Mouse (Mus musculus): Measurements from ENCODE around the gene Mrpl14. TPM values are rescaled to one million over a fixed set of nuclear protein-coding genes. Genes with fewer than 3 reads are reported as not detected.

Gene Mrpl14
- polyA plus RNA-seq, 1 experiment: 73.7 TPM

DNA sequence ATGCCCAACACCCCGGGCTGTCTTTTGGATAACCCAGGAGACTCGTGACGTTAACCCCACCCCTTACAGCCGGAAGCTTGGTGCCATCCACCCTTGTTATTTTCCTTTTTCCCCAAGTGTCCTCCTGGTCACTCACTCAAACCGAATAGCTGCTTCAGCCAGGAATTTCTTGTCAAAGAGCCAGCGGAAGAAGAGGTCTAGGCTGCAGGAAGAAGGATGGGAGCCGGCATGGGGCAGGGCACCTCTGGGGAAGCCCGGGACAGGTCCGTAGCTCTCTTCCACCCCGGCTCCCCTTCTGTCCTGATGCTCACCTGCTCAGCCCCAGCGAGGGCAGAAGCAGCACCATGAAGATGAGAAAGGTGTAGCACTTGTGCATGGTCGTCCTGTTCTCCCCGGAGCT, 21.5 kb upstream of the Mrpl14 start:
- no peaks in the 10 kb centered on the region for H3K27me3 ChIP-seq (ENCODE audit: control insufficient read depth)
- no peak overlapping the region for H3K4me3 ChIP-seq (replicated peaks)
- peaks cover 49% of the 10 kb centered on the region for H3K36me3 ChIP-seq (ENCODE audit: control insufficient read depth)
- peaks cover 15% of the 10 kb centered on the region for H3K4me1 ChIP-seq (ENCODE audit: control insufficient read depth)
- no peak for TF ChIP-seq GATA1 (IDR thresholded peaks at IDR 0.05; ENCODE audit: low read length)
- TF ChIP-seq TAL1 (IDR thresholded peaks at IDR 0.05; ENCODE audit: low read length): no peak
- no peaks in the 10 kb centered on the region for H3K9me3 ChIP-seq (ENCODE audit: control insufficient read depth, low read length)

DNA sequence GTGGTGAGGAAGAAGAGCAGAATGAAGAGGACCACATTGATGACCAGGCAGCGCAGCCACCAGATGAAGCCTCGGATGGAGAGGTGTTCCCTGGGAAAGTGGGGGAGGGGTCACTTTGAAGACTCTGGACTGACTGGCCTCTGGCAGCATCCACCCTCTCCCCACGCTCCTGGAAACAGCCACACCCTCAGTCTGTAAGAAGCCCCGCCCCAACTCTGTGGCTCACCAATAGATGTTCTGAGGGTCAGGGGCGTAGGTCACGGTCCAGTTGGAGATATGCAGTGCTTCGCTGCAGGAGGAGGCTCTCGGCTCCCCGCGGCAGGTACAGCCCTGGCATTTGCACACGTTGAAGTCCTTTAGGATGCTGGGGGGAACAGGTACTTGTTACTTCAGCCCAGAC, 20.0 kb upstream of the Mrpl14 start:
- Histone ChIP-seq H3K9me3 (ENCODE audit: control insufficient read depth, low read length) (no peaks in the 10 kb centered on the region), H3K36me3 (ENCODE audit: control insufficient read depth) (peaks cover 58% of the 10 kb centered on the region), H3K4me1 (ENCODE audit: control insufficient read depth) (peaks cover 12% of the 10 kb centered on the region), H3K4me3 (replicated peaks) (no peak overlapping the region), H3K27me3 (ENCODE audit: control insufficient read depth) (no peaks in the 10 kb centered on the region)
- TF ChIP-seq TAL1 (IDR thresholded peaks at IDR 0.05; ENCODE audit: low read length) (no peak), GATA1 (IDR thresholded peaks at IDR 0.05; ENCODE audit: low read length) (no peak)

DNA sequence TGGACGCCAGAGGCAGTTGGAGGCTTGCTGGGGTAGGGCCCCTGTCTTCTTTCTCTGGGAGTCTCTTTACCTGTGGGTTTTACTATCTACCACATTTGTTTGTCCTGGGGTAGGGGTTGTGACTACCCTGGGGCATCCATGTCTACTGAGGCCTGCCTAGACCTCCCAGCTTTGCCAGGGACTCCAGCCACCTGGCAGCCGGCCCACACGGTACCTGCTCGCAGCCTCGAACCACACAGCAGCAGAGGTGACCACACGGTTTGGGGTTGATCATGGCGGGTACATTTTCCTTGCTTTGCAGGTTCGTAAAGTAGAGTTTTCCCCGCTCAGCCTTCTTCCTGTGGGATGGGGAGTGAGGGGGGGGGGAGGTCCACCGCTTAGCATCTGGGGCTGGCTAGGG, 18.6 kb upstream of the Mrpl14 start:
- peaks cover 54% of the 10 kb centered on the region for H3K36me3 ChIP-seq (ENCODE audit: control insufficient read depth)
- no peaks in the 10 kb centered on the region for H3K9me3 ChIP-seq (ENCODE audit: control insufficient read depth, low read length)
- H3K4me1 ChIP-seq (ENCODE audit: control insufficient read depth): peaks cover 12% of the 10 kb centered on the region
- no peak for TF ChIP-seq TAL1 (IDR thresholded peaks at IDR 0.05; ENCODE audit: low read length)
- no peak for TF ChIP-seq GATA1 (IDR thresholded peaks at IDR 0.05; ENCODE audit: low read length)
- no peaks in the 10 kb centered on the region for H3K27me3 ChIP-seq (ENCODE audit: control insufficient read depth)
- H3K4me3 ChIP-seq (replicated peaks): no peak overlapping the region

DNA sequence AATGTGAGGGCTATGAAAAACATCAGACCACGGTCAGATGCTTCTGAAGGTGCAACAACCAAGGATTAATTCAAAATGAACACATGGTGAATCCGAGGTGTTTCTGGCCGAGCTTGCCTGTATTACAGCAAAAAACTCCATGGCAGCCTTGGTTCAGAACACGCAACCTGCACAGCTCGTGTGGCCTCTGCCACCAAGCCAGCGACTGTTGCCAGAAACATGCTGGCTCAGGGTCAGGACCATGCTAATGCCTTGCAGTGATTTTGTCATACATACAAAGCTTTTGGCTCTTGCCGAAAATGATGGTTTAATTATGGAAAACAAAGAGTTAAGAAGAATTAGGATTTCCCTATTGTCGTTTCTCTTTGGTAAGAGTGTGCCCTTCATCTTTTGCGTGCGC, 18.1 kb upstream of the Mrpl14 start:
- peaks cover 54% of the 10 kb centered on the region for H3K36me3 ChIP-seq (ENCODE audit: control insufficient read depth)
- no peak overlapping the region for H3K4me3 ChIP-seq (replicated peaks)
- H3K9me3 ChIP-seq (ENCODE audit: control insufficient read depth, low read length): no peaks in the 10 kb centered on the region
- H3K4me1 ChIP-seq (ENCODE audit: control insufficient read depth): peaks cover 9% of the 10 kb centered on the region
- H3K27me3 ChIP-seq (ENCODE audit: control insufficient read depth): no peaks in the 10 kb centered on the region
- TF ChIP-seq TAL1 (IDR thresholded peaks at IDR 0.05; ENCODE audit: low read length): no peak
- TF ChIP-seq GATA1 (IDR thresholded peaks at IDR 0.05; ENCODE audit: low read length): no peak

DNA sequence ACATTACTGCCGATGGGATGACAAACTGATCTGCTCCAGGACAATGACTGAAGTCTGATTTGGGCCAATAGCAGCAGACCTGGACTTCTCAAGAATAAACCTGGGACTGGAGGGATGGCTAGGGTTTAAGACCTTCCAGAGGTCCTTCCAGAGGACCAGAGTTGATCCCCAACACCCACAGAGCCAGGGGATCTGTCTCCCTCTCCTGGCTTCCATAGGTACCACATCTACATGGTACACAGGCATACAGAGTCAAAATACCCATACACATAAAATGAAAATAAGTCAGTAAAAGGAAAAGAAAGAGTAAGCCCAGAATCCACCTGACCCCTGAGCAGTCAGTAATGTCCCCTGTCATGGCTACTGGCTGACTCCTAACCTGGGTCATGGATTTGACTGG, 14.3 kb upstream of the Mrpl14 start:
- no peak overlapping the region for H3K4me3 ChIP-seq (replicated peaks)
- H3K4me1 ChIP-seq (ENCODE audit: control insufficient read depth): no peaks in the 10 kb centered on the region
- TF ChIP-seq TAL1 (IDR thresholded peaks at IDR 0.05; ENCODE audit: low read length): no peak
- TF ChIP-seq GATA1 (IDR thresholded peaks at IDR 0.05; ENCODE audit: low read length): no peak
- H3K9me3 ChIP-seq (ENCODE audit: control insufficient read depth, low read length): no peaks in the 10 kb centered on the region
- H3K27me3 ChIP-seq (ENCODE audit: control insufficient read depth): no peaks in the 10 kb centered on the region
- H3K36me3 ChIP-seq (ENCODE audit: control insufficient read depth): peaks cover 57% of the 10 kb centered on the region

DNA sequence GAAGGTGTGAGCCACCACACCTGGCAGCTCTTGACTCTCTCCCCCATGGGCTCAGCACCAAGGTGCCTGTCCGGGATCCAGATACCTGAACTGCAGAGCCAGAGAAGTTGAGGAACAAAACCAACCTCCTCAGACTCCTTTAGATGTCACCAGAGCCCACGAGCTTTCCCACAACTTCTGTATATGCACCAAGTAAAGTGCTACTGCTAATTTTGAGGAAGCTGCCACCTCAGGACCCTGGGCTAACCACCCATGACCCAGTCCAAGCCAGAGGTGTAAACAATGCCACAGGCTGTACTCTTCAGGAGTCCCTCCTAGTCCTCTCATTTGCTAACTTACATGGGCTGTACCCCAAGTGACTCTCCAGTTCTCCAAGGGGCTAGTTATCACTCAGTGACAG, 13.5 kb upstream of the Mrpl14 start:
- Histone ChIP-seq H3K9me3 (ENCODE audit: control insufficient read depth, low read length) (no peaks in the 10 kb centered on the region), H3K4me3 (replicated peaks) (no peak overlapping the region), H3K4me1 (ENCODE audit: control insufficient read depth) (no peaks in the 10 kb centered on the region), H3K36me3 (ENCODE audit: control insufficient read depth) (peaks cover 58% of the 10 kb centered on the region), H3K27me3 (ENCODE audit: control insufficient read depth) (no peaks in the 10 kb centered on the region)
- TF ChIP-seq TAL1 (IDR thresholded peaks at IDR 0.05; ENCODE audit: low read length) (no peak), GATA1 (IDR thresholded peaks at IDR 0.05; ENCODE audit: low read length) (no peak)

DNA sequence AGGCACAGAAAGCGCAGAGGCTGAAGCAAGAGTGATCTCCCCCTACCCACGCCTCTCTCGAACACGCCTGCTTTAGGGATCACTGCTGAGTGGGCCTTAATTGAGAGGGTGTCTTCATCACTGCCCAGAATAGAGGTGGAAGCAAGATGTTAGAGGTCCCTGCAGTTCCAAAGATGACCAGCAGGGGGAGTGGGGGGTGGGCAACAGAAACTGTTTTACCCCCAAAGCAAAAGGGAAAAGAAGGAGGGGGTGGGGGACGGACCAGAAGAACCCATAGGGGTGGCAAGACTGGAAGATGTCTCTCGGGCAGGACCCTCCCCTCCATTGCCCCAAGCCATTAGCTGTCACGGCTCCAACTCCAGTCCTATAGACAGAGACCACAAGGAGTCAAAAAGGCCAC, 8.0 kb upstream of the Mrpl14 start:
- no peaks in the 10 kb centered on the region for H3K27me3 ChIP-seq (ENCODE audit: control insufficient read depth)
- no peaks in the 10 kb centered on the region for H3K9me3 ChIP-seq (ENCODE audit: control insufficient read depth, low read length)
- peaks cover 22% of the 10 kb centered on the region for H3K4me1 ChIP-seq (ENCODE audit: control insufficient read depth)
- no peak for TF ChIP-seq TAL1 (IDR thresholded peaks at IDR 0.05; ENCODE audit: low read length)
- no peak for TF ChIP-seq GATA1 (IDR thresholded peaks at IDR 0.05; ENCODE audit: low read length)
- no peak overlapping the region for H3K4me3 ChIP-seq (replicated peaks)
- H3K36me3 ChIP-seq (ENCODE audit: control insufficient read depth): peaks cover 47% of the 10 kb centered on the region

DNA sequence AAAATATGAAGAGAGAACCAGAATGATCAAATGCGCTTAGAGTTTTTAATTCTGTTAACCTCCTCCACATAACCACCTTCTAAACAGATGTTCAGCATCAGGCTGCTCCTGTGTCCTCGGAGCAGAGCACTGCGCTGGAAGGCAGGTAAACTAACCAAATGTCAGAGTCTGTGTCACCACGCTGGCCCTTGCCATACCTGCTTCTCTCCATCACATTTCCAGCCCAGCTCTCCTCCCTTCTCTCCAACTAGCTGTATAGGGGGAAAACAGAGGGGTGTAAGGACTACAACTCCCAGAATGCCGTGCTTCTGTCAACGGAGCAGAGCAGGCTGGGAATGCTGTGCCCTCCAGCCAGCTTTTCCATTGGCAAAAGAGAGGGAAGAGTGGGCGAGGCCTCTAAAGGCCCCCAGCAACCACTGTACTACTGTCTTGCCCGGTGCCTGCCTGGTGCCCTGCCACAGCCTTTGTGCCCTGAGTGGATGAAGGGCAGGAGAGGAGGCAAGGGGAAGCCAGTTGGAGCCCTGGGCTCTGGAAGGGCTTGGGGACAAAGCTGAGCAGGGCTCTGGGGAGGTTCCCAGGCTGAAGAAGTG, 5.6 kb upstream of the Mrpl14 start:
- no peak overlapping the region for H3K4me3 ChIP-seq (replicated peaks)
- peaks cover 30% of the 10 kb centered on the region for H3K36me3 ChIP-seq (ENCODE audit: control insufficient read depth)
- peaks cover 7% of the 10 kb centered on the region for H3K27me3 ChIP-seq (ENCODE audit: control insufficient read depth)
- H3K4me1 ChIP-seq (ENCODE audit: control insufficient read depth): peaks cover 38% of the 10 kb centered on the region
- TF ChIP-seq GATA1 (IDR thresholded peaks at IDR 0.05; ENCODE audit: low read length) (no peak), TAL1 (IDR thresholded peaks at IDR 0.05; ENCODE audit: low read length) (no peak)
- H3K9me3 ChIP-seq (ENCODE audit: control insufficient read depth, low read length): no peaks in the 10 kb centered on the region

DNA sequence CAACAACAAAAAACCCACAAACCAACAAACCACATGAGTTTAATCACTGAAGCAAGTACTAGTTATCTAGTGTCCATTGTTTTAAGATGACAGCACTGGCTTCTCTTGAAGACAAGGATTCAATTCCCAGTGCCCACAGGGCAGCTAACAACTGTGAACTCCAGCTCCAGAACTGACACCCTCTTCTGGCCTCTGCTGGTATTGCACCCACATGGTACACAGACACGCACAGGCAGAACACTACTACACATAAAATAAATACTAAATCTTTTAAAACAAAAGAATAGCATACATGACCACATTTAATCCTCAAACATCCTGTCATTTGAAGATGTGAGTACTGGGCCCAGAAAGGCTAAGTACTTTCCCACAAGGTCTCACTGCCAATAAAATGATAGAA, 4.5 kb upstream of the Mrpl14 start:
- peaks cover 44% of the 10 kb centered on the region for H3K4me1 ChIP-seq (ENCODE audit: control insufficient read depth)
- H3K36me3 ChIP-seq (ENCODE audit: control insufficient read depth): peaks cover 24% of the 10 kb centered on the region

DNA sequence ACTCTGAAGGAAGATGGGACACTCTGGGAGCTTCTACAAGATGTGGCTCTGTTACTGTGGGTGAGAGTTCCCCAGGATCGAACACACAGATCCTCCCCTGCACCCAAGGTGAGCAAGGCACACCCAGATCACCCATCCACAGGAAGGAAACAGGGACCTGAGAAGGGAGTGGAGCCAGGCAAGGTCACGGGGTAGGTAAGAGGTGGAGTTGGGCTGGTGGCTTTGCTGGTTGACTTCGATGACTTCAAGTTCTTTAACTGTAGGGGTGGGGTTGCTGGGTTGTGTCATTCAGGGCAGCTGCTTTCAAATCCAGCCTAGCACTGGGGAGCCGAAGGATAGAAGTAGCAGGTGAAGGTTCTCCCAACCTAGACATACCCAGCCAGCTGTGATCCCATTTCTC, 3.3 kb upstream of the Mrpl14 start:
- peaks cover 57% of the 10 kb centered on the region for H3K4me1 ChIP-seq (ENCODE audit: control insufficient read depth)
- no peak for TF ChIP-seq GATA1 (IDR thresholded peaks at IDR 0.05; ENCODE audit: low read length)
- no peak for TF ChIP-seq TAL1 (IDR thresholded peaks at IDR 0.05; ENCODE audit: low read length)
- no peaks in the 10 kb centered on the region for H3K9me3 ChIP-seq (ENCODE audit: control insufficient read depth, low read length)

More for the DNA sequence above, 4.5 kb upstream of the Mrpl14 start:
- TF ChIP-seq GATA1 (IDR thresholded peaks at IDR 0.05; ENCODE audit: low read length) (no peak), TAL1 (IDR thresholded peaks at IDR 0.05; ENCODE audit: low read length) (no peak)
- Histone ChIP-seq H3K9me3 (ENCODE audit: control insufficient read depth, low read length) (no peaks in the 10 kb centered on the region), H3K4me3 (replicated peaks) (no peak overlapping the region), H3K27me3 (ENCODE audit: control insufficient read depth) (peaks cover 7% of the 10 kb centered on the region)

More for the DNA sequence above, 3.3 kb upstream of the Mrpl14 start:
- Histone ChIP-seq H3K36me3 (ENCODE audit: control insufficient read depth) (peaks cover 15% of the 10 kb centered on the region), H3K4me3 (replicated peaks) (no peak overlapping the region), H3K27me3 (ENCODE audit: control insufficient read depth) (peaks cover 7% of the 10 kb centered on the region)

Data from erythroblast, embryonic 14.5 days (primary cell).